Mouse (Mus musculus) MEL (cell line): Measurements from ENCODE around the gene Ncf2. TPM values are rescaled to one million over a fixed set of nuclear protein-coding genes. Genes with fewer than 3 reads are reported as not detected.

Experiments used
- DNase-seq: peaks from one replicate; pipeline ENCODE4 v3.0.0; 2011; ENCODE audit warnings: low read depth, low spot score
- H3K27ac ChIP-seq: 2 replicates; pipeline ENCODE4 v1.5.1; 2012; ENCODE audit warnings: low read depth, mild to moderate bottlenecking, control low read depth, low read length, moderate library complexity; ENCODE audit not compliant: control insufficient read depth
- H3K27me3 ChIP-seq, 2 experiments: fragments of 150-350 bp in 1 of 2; sonication (generic) in 1 of 2; 2 replicates each; pipeline ENCODE4 v1.6.1; 2012; ENCODE audit warnings: low read length in 2 of 2, mild to moderate bottlenecking in 2 of 2, improper control_type of control experiment in 1 of 2, moderate library complexity in 1 of 2; ENCODE audit not compliant: insufficient read depth in 2 of 2, control insufficient read depth in 1 of 2
- H3K36me3 ChIP-seq, 2 experiments: 2 replicates each; pipeline ENCODE4 v1.6.1; 2012 to 2014; ENCODE audit warnings: low read length in 2 of 2, improper control_type of control experiment in 1 of 2, inconsistent platforms in 1 of 2, mild to moderate bottlenecking in 1 of 2; ENCODE audit not compliant: insufficient read depth in 2 of 2, control insufficient read depth in 1 of 2
- H3K4me1 ChIP-seq, 2 experiments: fragments of 150-350 bp in 1 of 2; sonication (generic) in 1 of 2; 2 replicates each; pipeline ENCODE4 v1.6.1; 2012; ENCODE audit warnings: low read length in 2 of 2, improper control_type of control experiment in 1 of 2, mild to moderate bottlenecking in 1 of 2; ENCODE audit not compliant: insufficient read depth in 2 of 2, control insufficient read depth in 1 of 2
- H3K4me3 ChIP-seq, 2 experiments: fragments of 150-350 bp in 1 of 2; sonication (generic) in 1 of 2; 2 replicates each; pipeline ENCODE4 v1.5.1; 2012; ENCODE audit warnings: low read depth in 2 of 2, low read length in 2 of 2, mild to moderate bottlenecking in 2 of 2, moderate library complexity in 2 of 2, control low read depth in 1 of 2, improper control_type of control experiment in 1 of 2; ENCODE audit not compliant: control insufficient read depth in 1 of 2, insufficient read depth in 1 of 2
- H3K79me2 ChIP-seq: 2 replicates; pipeline ENCODE4 v1.6.1; 2012; ENCODE audit warnings: mild to moderate bottlenecking, low read length, moderate library complexity; ENCODE audit not compliant: control insufficient read depth, poor library complexity, insufficient read depth
- H3K9ac ChIP-seq: 2 replicates; pipeline ENCODE4 v1.6.1; 2012; ENCODE audit warnings: low read depth, mild to moderate bottlenecking, control low read depth, low read length, moderate library complexity; ENCODE audit not compliant: control insufficient read depth, poor library complexity, severe bottlenecking
- H3K9me3 ChIP-seq: fragments of 150-350 bp; sonication (generic); replicated peaks from 2 replicates; pipeline ENCODE4 v1.6.1; 2012; ENCODE audit warnings: mild to moderate bottlenecking, low read length, improper control_type of control experiment, moderate library complexity; ENCODE audit not compliant: insufficient read depth
- CHD2 ChIP-seq: IDR thresholded peaks from 2 replicates; pipeline ENCODE4 v1.6.1; 2011; ENCODE audit warnings: low read length, improper control_type of control experiment
- E2F4 ChIP-seq: IDR thresholded peaks from 2 replicates; pipeline ENCODE4 v1.6.1; 2011; ENCODE audit warnings: low read depth, low read length, improper control_type of control experiment, borderline replicate concordance
- ELF1 ChIP-seq: IDR thresholded peaks from 2 replicates; pipeline ENCODE4 v1.6.1; 2014; ENCODE audit warnings: low read depth, mild to moderate bottlenecking, inconsistent platforms, low read length, improper control_type of control experiment, moderate library complexity
- EP300 ChIP-seq, 2 experiments: IDR thresholded peaks; 2 replicates each; pipeline ENCODE4 v1.6.1; 2011; ENCODE audit warnings: improper control_type of control experiment in 2 of 2, low read length in 2 of 2, low read depth in 1 of 2, mild to moderate bottlenecking in 1 of 2
- ETS1 ChIP-seq: IDR thresholded peaks from 2 replicates; pipeline ENCODE4 v1.6.1; 2012; ENCODE audit warnings: low read depth, mild to moderate bottlenecking, inconsistent platforms, low read length, improper control_type of control experiment, moderate library complexity
- GATA1 ChIP-seq: IDR thresholded peaks from 2 replicates; pipeline ENCODE4 v1.6.1; 2011; ENCODE audit warnings: low read depth, low read length, improper control_type of control experiment
- MAFK ChIP-seq: IDR thresholded peaks from 2 replicates; pipeline ENCODE4 v1.6.1; 2011; ENCODE audit warnings: low read depth, mild to moderate bottlenecking, low read length, improper control_type of control experiment, borderline replicate concordance
- NRF1 ChIP-seq: IDR thresholded peaks from 2 replicates; pipeline ENCODE4 v1.6.1; 2014; ENCODE audit warnings: low read depth, mild to moderate bottlenecking, inconsistent platforms, low read length, improper control_type of control experiment, moderate library complexity; ENCODE audit not compliant: poor library complexity, insufficient read depth, severe bottlenecking
- SIN3A ChIP-seq: IDR thresholded peaks from 2 replicates; pipeline ENCODE4 v1.6.1; 2012; ENCODE audit warnings: low read length, improper control_type of control experiment, inconsistent platforms
- TAL1 ChIP-seq: IDR thresholded peaks from 2 replicates; pipeline ENCODE4 v1.6.1; 2012; ENCODE audit warnings: mild to moderate bottlenecking, inconsistent platforms, low read length, moderate library complexity, mixed read lengths
- USF2 ChIP-seq, 2 experiments: IDR thresholded peaks; 2 replicates each; pipeline ENCODE4 v1.6.1; 2011 to 2012; ENCODE audit warnings: improper control_type of control experiment in 2 of 2, low read length in 2 of 2, borderline replicate concordance in 1 of 2, inconsistent platforms in 1 of 2, low read depth in 1 of 2, mild to moderate bottlenecking in 1 of 2; ENCODE audit not compliant: insufficient read depth in 1 of 2
- ZKSCAN1 ChIP-seq: IDR thresholded peaks from 2 replicates; pipeline ENCODE4 v1.6.1; 2012; ENCODE audit warnings: low read depth, mild to moderate bottlenecking, inconsistent platforms, low read length, improper control_type of control experiment, moderate library complexity
- polyA plus RNA-seq, 2 experiments: library from polyadenylated mRNA; stranded (reverse) in 1 of 2; unstranded in 1 of 2; fragments of >175 nt in 1 of 2; fragments of >200 nt in 1 of 2; gene quantifications; 2 replicates each; pipeline versions ENCODE4 v1.2.1 to v1.2.4; 2012; ENCODE audit warnings: low replicate concordance in 2 of 2, low read depth in 1 of 2; ENCODE audit not compliant: insufficient read length in 2 of 2, insufficient read depth in 1 of 2, missing spikeins in 1 of 2
- total RNA-seq: library from RNA; depleted of rRNA; stranded (reverse); fragments of 300-350 nt; gene quantifications from 2 replicates; pipeline ENCODE4 v1.2.3, GENCODE M21; 2012

Gene Ncf2
- total and polyA plus RNA-seq, 3 experiments = 41.8 to 49.2 TPM; not detected in 1

DNA sequence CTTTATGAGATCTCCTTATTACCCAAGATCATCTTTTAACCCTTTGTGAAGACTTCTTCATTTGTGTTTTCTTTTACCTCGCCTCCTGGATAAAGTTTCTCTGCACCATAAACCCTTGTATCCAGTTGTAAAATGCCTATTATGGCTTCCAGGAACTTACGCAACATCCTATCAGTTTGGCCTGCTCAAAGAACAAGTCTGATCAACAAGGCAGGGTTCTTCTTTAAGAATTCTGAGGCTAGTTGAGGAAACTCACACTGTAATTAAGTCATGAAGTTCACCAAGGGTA is 8.3 kb downstream of the Ncf2 start:
- 0 out of 4 replicates have a peak, but pooled peaks of 1 of the 2 experiments have one; percentile 17 for TF ChIP-seq EP300 (IDR thresholded peaks at IDR 0.05; ENCODE audit: low read depth in 1 of 2, low read length in 2 of 2)
- no peak for TF ChIP-seq ETS1
- TF ChIP-seq USF2 (IDR thresholded peaks at IDR 0.05; ENCODE audit: borderline replicate concordance in 1 of 2, insufficient read depth in 1 of 2, low read depth in 1 of 2, low read length in 2 of 2) = no peak
- no peak for TF ChIP-seq NRF1
- TF ChIP-seq CHD2 = no peak
- TF ChIP-seq E2F4 = no peak
- TF ChIP-seq SIN3A = no peak
- TF ChIP-seq ELF1 = no peak
- TF ChIP-seq, all 39 proteins: peak for 1
- no peak for DNase-seq
- Histone ChIP-seq H3K9ac (peak overlapping the region; percentile 90), H3K4me3 (peak overlapping the region; percentile 70 to 90), H3K27me3 (no peaks in the 10 kb centered on the region), H3K36me3 (peaks cover 4 to 25% of the 10 kb centered on the region in 2 experiments), H3K79me2 (peaks cover 15% of the 10 kb centered on the region), H3K27ac (peak overlapping the region; percentile 63), H3K9me3 (no peaks in the 10 kb centered on the region), H3K4me1 (peaks cover 9 to 38% of the 10 kb centered on the region in 2 experiments)

GRCm38 (mm10) chr1:152809541-152810252 is 9.7 kb downstream of the Ncf2 start:
- H3K9me3 ChIP-seq = no peaks in the 10 kb centered on the region
- no peaks in the 10 kb centered on the region for H3K27me3 ChIP-seq
- no peak overlapping the region for H3K9ac ChIP-seq
- 0 out of 2 replicates have a peak, but pooled peaks have one; percentile 16 for TF ChIP-seq ETS1
- TF ChIP-seq ZKSCAN1 = no peak
- H3K79me2 ChIP-seq = peaks cover 15% of the 10 kb centered on the region
- peaks cover 9 to 46% of the 10 kb centered on the region in 2 experiments for H3K4me1 ChIP-seq
- DNase-seq = no peak
- H3K4me3 ChIP-seq = no peak overlapping the region
- H3K27ac ChIP-seq = no peak overlapping the region; the same call in 1 of the 2 replicates
- peaks cover 9 to 30% of the 10 kb centered on the region in 2 experiments for H3K36me3 ChIP-seq

GRCm38 (mm10) chr1:152810533-152811439 is 10.8 kb downstream of the Ncf2 start:
- Histone ChIP-seq H3K36me3 (peaks cover 9 to 32% of the 10 kb centered on the region in 2 experiments), H3K9me3 (no peaks in the 10 kb centered on the region), H3K79me2 (peaks cover 15% of the 10 kb centered on the region), H3K27me3 (no peaks in the 10 kb centered on the region), H3K4me1 (peaks cover 9 to 38% of the 10 kb centered on the region in 2 experiments), H3K27ac (no peak overlapping the region), H3K9ac (no peak overlapping the region), H3K4me3 (no peak overlapping the region)
- TF ChIP-seq TAL1 = peak; percentile 47
- peak in 1 of 2 experiments; percentile 59; a peak in 3 of 4 replicates for TF ChIP-seq EP300 (IDR thresholded peaks at IDR 0.05; ENCODE audit: low read depth in 1 of 2, low read length in 2 of 2)
- no peak for TF ChIP-seq MAFK
- TF ChIP-seq GATA1 = peak; percentile 75
- peak; percentile 47; the same call in 1 of the 2 replicates for TF ChIP-seq ETS1
- DNase-seq = peak; percentile 57
